In the genomic region with DNA sequence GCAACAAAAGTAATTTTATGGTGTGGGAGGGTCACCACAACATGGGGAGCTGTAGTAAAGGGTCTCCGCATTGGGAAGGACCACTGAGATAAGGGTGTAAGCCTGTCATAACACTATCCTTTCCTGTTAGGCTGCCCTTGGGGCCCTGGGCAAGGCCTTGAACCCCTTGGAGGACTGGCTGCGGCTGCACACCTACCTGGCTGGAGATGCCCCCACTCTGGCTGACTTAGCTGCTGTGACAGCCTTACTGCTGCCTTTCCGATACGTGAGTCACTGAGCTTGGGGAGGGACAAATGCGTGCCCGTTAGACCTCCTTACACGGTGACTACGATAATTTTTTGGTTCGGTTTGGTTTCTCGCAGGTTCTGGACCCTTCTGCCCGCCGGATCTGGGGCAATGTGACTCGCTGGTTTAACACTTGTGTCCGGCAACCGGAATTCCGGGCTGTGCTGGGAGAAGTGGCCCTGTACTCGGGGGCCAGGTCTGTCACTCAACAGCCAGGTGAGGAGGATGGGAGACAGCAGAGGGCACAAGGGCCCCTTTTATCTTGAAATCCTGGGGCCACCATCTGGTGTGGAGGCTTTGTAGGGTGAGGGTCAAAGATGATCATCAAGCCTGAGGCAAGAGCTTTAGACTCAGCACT, we compare ENCODE assay signal across 18 mouse cellular contexts. TPM values are rescaled to one million over a fixed set of nuclear protein-coding genes. Genes with fewer than 3 reads are reported as not detected.
DNase-seq lines count a peak whose midpoint lies in the region; ATAC-seq and TF ChIP-seq lines count a peak whose summit lies in the region.
"Had no signal": no experiment of that assay in that cellular context is flagged by ENCODE, and none has a peak within 500 bp of the region (broad histone marks: within the 10 kb centered on the region; RNA-seq: fewer than 3 reads in every experiment).

No protein-coding gene starts in this region.

- no peaks in the 10 kb centered on the region for H3K27me3 ChIP-seq in heart, embryonic 10.5 days (ENCODE audit: insufficient read depth, poor library complexity, severe bottlenecking)
- H3K27me3 ChIP-seq in heart, embryonic 11.5 days (ENCODE audit: control insufficient read depth, insufficient read depth, low read length), result no peaks in the 10 kb centered on the region
- no peaks in the 10 kb centered on the region for H3K27me3 ChIP-seq in midbrain, embryonic 10.5 days (ENCODE audit: low read depth, poor library complexity, severe bottlenecking)
- no peaks in the 10 kb centered on the region for H3K27me3 ChIP-seq in midbrain, embryonic 16.5 days (ENCODE audit: control insufficient read depth, insufficient read depth, low read depth, low read length)
- no peaks in the 10 kb centered on the region for H3K27me3 ChIP-seq in liver, embryonic 12.5 days (replicated peaks)
- H3K27me3 ChIP-seq in thymus, adult 2 months (ENCODE audit: control insufficient read depth, insufficient read depth, low read length), result no peaks in the 10 kb centered on the region
- no peaks in the 10 kb centered on the region for H3K27me3 ChIP-seq in forebrain, embryonic 11.5 days (ENCODE audit: control insufficient read depth, insufficient read depth, low read length)
- H3K27me3 ChIP-seq: embryonic facial prominence, embryonic 12.5 days; midbrain, embryonic 12.5 days had no signal

- no peak overlapping the region for H3K4me2 ChIP-seq in heart, embryonic 11.5 days
- no peak overlapping the region for H3K4me2 ChIP-seq in midbrain, embryonic 16.5 days (ENCODE audit: low read length)
- H3K4me2 ChIP-seq in liver, embryonic 12.5 days, result peak overlapping the region; percentile 99
- no peak overlapping the region for H3K4me2 ChIP-seq in forebrain, embryonic 11.5 days (ENCODE audit: low read depth, low read length, severe bottlenecking)
- H3K4me2 ChIP-seq: midbrain, embryonic 12.5 days had no signal

- no peak for ATAC-seq in heart, embryonic 11.5 days (replicated peaks; ENCODE audit: insufficient number of reproducible peaks, low FRiP score, low TSS enrichment)
- ATAC-seq in midbrain, embryonic 16.5 days, result no peak
- ATAC-seq in liver, embryonic 12.5 days, result no peak
- no peak for ATAC-seq in forebrain, embryonic 11.5 days (replicated peaks; ENCODE audit: low FRiP score)
- ATAC-seq: forebrain, embryonic 16.5 days had no signal

- no peak for TF ChIP-seq CTCF in thymus, adult 2 months (IDR thresholded peaks at IDR 0.05; ENCODE audit: borderline replicate concordance, control insufficient read depth, extremely low read depth, insufficient read depth, low read length, poor library complexity)

- no peaks in the 10 kb centered on the region for H3K9me3 ChIP-seq in heart, embryonic 10.5 days
- no peaks in the 10 kb centered on the region for H3K9me3 ChIP-seq in heart, embryonic 11.5 days (replicated peaks; ENCODE audit: control insufficient read depth, low read length)
- H3K9me3 ChIP-seq in midbrain, embryonic 10.5 days (replicated peaks), result no peaks in the 10 kb centered on the region
- no peaks in the 10 kb centered on the region for H3K9me3 ChIP-seq in midbrain, embryonic 16.5 days (replicated peaks; ENCODE audit: control insufficient read depth, low read length, poor library complexity, severe bottlenecking)
- H3K9me3 ChIP-seq in liver, embryonic 12.5 days (replicated peaks), result no peaks in the 10 kb centered on the region
- no peaks in the 10 kb centered on the region for H3K9me3 ChIP-seq in forebrain, embryonic 11.5 days (ENCODE audit: control insufficient read depth, low read length)
- H3K9me3 ChIP-seq: embryonic facial prominence, embryonic 12.5 days; hindbrain, embryonic 10.5 days; midbrain, embryonic 12.5 days had no signal

- WGBS in heart, embryonic 10.5 days, result 94% methylated on average over 17 of the region's 17 CpGs
- 90% methylated on average over 17 of the region's 17 CpGs for WGBS in heart, embryonic 11.5 days (ENCODE audit: insufficient replicate concordance)
- 96% methylated on average over 17 of the region's 17 CpGs for WGBS in midbrain, embryonic 10.5 days
- WGBS in midbrain, embryonic 16.5 days, result 96% methylated on average over 17 of the region's 17 CpGs
- 81% methylated on average over 17 of the region's 17 CpGs for WGBS in liver, embryonic 12.5 days (ENCODE audit: insufficient replicate concordance)
- 97% methylated on average over 17 of the region's 17 CpGs for WGBS in thymus, adult 2 months
- 97% methylated on average over 17 of the region's 17 CpGs for WGBS in forebrain, embryonic 11.5 days

- no peak overlapping the region for H3K27ac ChIP-seq in heart, embryonic 10.5 days
- no peak overlapping the region for H3K27ac ChIP-seq in heart, embryonic 11.5 days (ENCODE audit: low read depth, low read length)
- H3K27ac ChIP-seq in midbrain, embryonic 10.5 days (replicated peaks), result no peak overlapping the region
- no peak overlapping the region for H3K27ac ChIP-seq in midbrain, embryonic 16.5 days (ENCODE audit: low read length)
- H3K27ac ChIP-seq in liver, embryonic 12.5 days, result peak overlapping the region; percentile 61
- H3K27ac ChIP-seq in thymus, adult 2 months (ENCODE audit: control insufficient read depth, insufficient read depth, low read length), result no peak overlapping the region
- H3K27ac ChIP-seq in forebrain, embryonic 11.5 days (ENCODE audit: low read depth, low read length), result no peak overlapping the region
- H3K27ac ChIP-seq: embryonic facial prominence, embryonic 12.5 days; hindbrain, embryonic 10.5 days; macrophage; midbrain, embryonic 12.5 days had no signal

- 0 out of 2 replicates have a peak overlapping the region, but pooled peaks have one; percentile 10 for H3K4me3 ChIP-seq in heart, embryonic 10.5 days
- H3K4me3 ChIP-seq in heart, embryonic 11.5 days (ENCODE audit: low read depth, low read length), result no peak overlapping the region
- H3K4me3 ChIP-seq in midbrain, embryonic 10.5 days, result peak overlapping the region; percentile 10; the same call in 1 of the 2 replicates
- no peak overlapping the region for H3K4me3 ChIP-seq in midbrain, embryonic 16.5 days (ENCODE audit: low read depth, low read length)
- H3K4me3 ChIP-seq in liver, embryonic 12.5 days, result no peak overlapping the region
- H3K4me3 ChIP-seq in thymus, adult 2 months (ENCODE audit: control insufficient read depth, insufficient read depth, low read length), result no peak overlapping the region
- H3K4me3 ChIP-seq in forebrain, embryonic 11.5 days (ENCODE audit: low read depth, low read length), result no peak overlapping the region

- no peak overlapping the region for H3K9ac ChIP-seq in heart, embryonic 11.5 days (ENCODE audit: low read depth, low read length)
- no peak overlapping the region for H3K9ac ChIP-seq in midbrain, embryonic 16.5 days (ENCODE audit: low read depth, low read length)
- H3K9ac ChIP-seq in liver, embryonic 12.5 days, result peak overlapping the region; percentile 99; the same call in 1 of the 2 replicates
- H3K9ac ChIP-seq in forebrain, embryonic 11.5 days (ENCODE audit: low read length), result no peak overlapping the region
- H3K9ac ChIP-seq: embryonic facial prominence, embryonic 12.5 days had no signal

- peaks cover 51% of the 10 kb centered on the region for H3K36me3 ChIP-seq in heart, embryonic 10.5 days
- H3K36me3 ChIP-seq in heart, embryonic 11.5 days (ENCODE audit: control insufficient read depth, insufficient read depth, low read length), result peaks cover 26% of the 10 kb centered on the region
- H3K36me3 ChIP-seq in midbrain, embryonic 10.5 days, result peaks cover 64% of the 10 kb centered on the region
- peaks cover 28% of the 10 kb centered on the region for H3K36me3 ChIP-seq in midbrain, embryonic 16.5 days (ENCODE audit: control insufficient read depth, insufficient read depth, low read length)
- H3K36me3 ChIP-seq in liver, embryonic 12.5 days, result peaks cover 63% of the 10 kb centered on the region
- peaks cover 14% of the 10 kb centered on the region for H3K36me3 ChIP-seq in thymus, adult 2 months (ENCODE audit: control insufficient read depth, insufficient read depth, low read length)
- peaks cover 17% of the 10 kb centered on the region for H3K36me3 ChIP-seq in forebrain, embryonic 11.5 days (ENCODE audit: control insufficient read depth, insufficient read depth, low read length)

- peaks cover 39% of the 10 kb centered on the region for H3K4me1 ChIP-seq in heart, embryonic 10.5 days
- peaks cover 20% of the 10 kb centered on the region for H3K4me1 ChIP-seq in heart, embryonic 11.5 days (ENCODE audit: control insufficient read depth, insufficient read depth, low read length)
- peaks cover 47% of the 10 kb centered on the region for H3K4me1 ChIP-seq in midbrain, embryonic 10.5 days
- H3K4me1 ChIP-seq in midbrain, embryonic 16.5 days (ENCODE audit: control insufficient read depth, insufficient read depth, low read length), result peaks cover 19% of the 10 kb centered on the region
- peaks cover 42% of the 10 kb centered on the region for H3K4me1 ChIP-seq in liver, embryonic 12.5 days
- H3K4me1 ChIP-seq in thymus, adult 2 months (replicated peaks; ENCODE audit: control insufficient read depth, insufficient read depth, low read length), result peaks cover 21% of the 10 kb centered on the region
- H3K4me1 ChIP-seq in forebrain, embryonic 11.5 days (replicated peaks; ENCODE audit: control insufficient read depth, insufficient read depth, low read length), result peaks cover 17% of the 10 kb centered on the region; the same call in 1 of the 2 replicates

- no peak for TF ChIP-seq POLR2A in thymus, adult 2 months (IDR thresholded peaks at IDR 0.05; ENCODE audit: control insufficient read depth, extremely low read depth, insufficient read depth, low read length, poor library complexity)

- DNase-seq in heart, embryonic 10.5 days (ENCODE audit: low spot score), result no peak
- DNase-seq in midbrain, embryonic 10.5 days (ENCODE audit: low spot score), result no peak
- DNase-seq in thymus, adult 2 months, result no peak
- DNase-seq in forebrain, embryonic 11.5 days (ENCODE audit: low spot score), result no peak
- DNase-seq: adrenal gland, adult 2 months; cerebellum, adult 8-10 months; kidney, adult 8-10 months; kidney, postnatal 36 days; layer of hippocampus, adult 9-11 months; right cerebral cortex, postnatal 14 days had no signal

RNA-seq across cellular contexts. Expression of gene Vars, which starts 3.4 kb away (rescaled TPM):
- polyA plus RNA-seq in heart, embryonic 10.5 days (2016; fragmentation: Nextera tagmentation; extraction: Ambion mirVana), result 112 and 166 TPM in 2 replicates
- 55.7 and 59.7 TPM in 2 replicates for polyA plus RNA-seq in heart, embryonic 11.5 days (2014; fragmentation: Nextera tagmentation; extraction: Ambion mirVana)
- polyA plus RNA-seq in midbrain, embryonic 10.5 days (2016; fragmentation: Nextera tagmentation; extraction: Ambion mirVana), result 177 and 210 TPM in 2 replicates
- polyA plus RNA-seq in midbrain, embryonic 16.5 days (2015; fragmentation: Nextera tagmentation; extraction: Ambion mirVana), result 54.8 and 56.5 TPM in 2 replicates
- 208 and 211 TPM in 2 replicates for polyA plus RNA-seq in liver, embryonic 12.5 days (2016; fragmentation: Nextera tagmentation; extraction: Ambion mirVana)
- 404 and 545 TPM in 2 replicates for polyA plus RNA-seq in thymus, adult 2 months (2012; rRNA removed)
- 169 and 174 TPM in 2 replicates for polyA plus RNA-seq in forebrain, embryonic 11.5 days (2014; fragmentation: Nextera tagmentation; extraction: Ambion mirVana)

RNA-seq across cellular contexts. Expression of gene Vwa7, which starts 12.2 kb away (rescaled TPM):
- 0.26 and 0.34 TPM in 2 replicates for polyA plus RNA-seq in heart, embryonic 10.5 days (2016; fragmentation: Nextera tagmentation; extraction: Ambion mirVana)
- 0.20 and 0.27 TPM in 2 replicates for polyA plus RNA-seq in heart, embryonic 11.5 days (2014; fragmentation: Nextera tagmentation; extraction: Ambion mirVana)
- polyA plus RNA-seq in midbrain, embryonic 10.5 days (2016; fragmentation: Nextera tagmentation; extraction: Ambion mirVana), result 0.19 and 0.28 TPM in 2 replicates
- 0.16 and 0.26 TPM in 2 replicates for polyA plus RNA-seq in midbrain, embryonic 16.5 days (2015; fragmentation: Nextera tagmentation; extraction: Ambion mirVana)
- polyA plus RNA-seq in liver, embryonic 12.5 days (2016; fragmentation: Nextera tagmentation; extraction: Ambion mirVana), result 0.10 and 0.15 TPM in 2 replicates
- polyA plus RNA-seq in thymus, adult 2 months (2012; rRNA removed), result 1.1 and 1.5 TPM in 2 replicates
- polyA plus RNA-seq in forebrain, embryonic 11.5 days (2014; fragmentation: Nextera tagmentation; extraction: Ambion mirVana), result 0.15 and 0.27 TPM in 2 replicates

RNA-seq across cellular contexts. Expression of gene Lsm2, which starts 22.5 kb away (rescaled TPM):
- 197 and 247 TPM in 2 replicates for polyA plus RNA-seq in heart, embryonic 10.5 days (2016; fragmentation: Nextera tagmentation; extraction: Ambion mirVana)
- 162 and 169 TPM in 2 replicates for polyA plus RNA-seq in heart, embryonic 11.5 days (2014; fragmentation: Nextera tagmentation; extraction: Ambion mirVana)
- 307 and 337 TPM in 2 replicates for polyA plus RNA-seq in midbrain, embryonic 10.5 days (2016; fragmentation: Nextera tagmentation; extraction: Ambion mirVana)
- 97.2 and 107 TPM in 2 replicates for polyA plus RNA-seq in midbrain, embryonic 16.5 days (2015; fragmentation: Nextera tagmentation; extraction: Ambion mirVana)
- polyA plus RNA-seq in liver, embryonic 12.5 days (2016; fragmentation: Nextera tagmentation; extraction: Ambion mirVana), result 202 and 215 TPM in 2 replicates
- polyA plus RNA-seq in thymus, adult 2 months (2012; rRNA removed), result 207 and 265 TPM in 2 replicates
- polyA plus RNA-seq in forebrain, embryonic 11.5 days (2014; fragmentation: Nextera tagmentation; extraction: Ambion mirVana), result 288 and 292 TPM in 2 replicates

RNA-seq across cellular contexts. Expression of gene Sapcd1, which starts 23.6 kb away (rescaled TPM):
- 3.3 and 4.0 TPM in 2 replicates for polyA plus RNA-seq in heart, embryonic 10.5 days (2016; fragmentation: Nextera tagmentation; extraction: Ambion mirVana)
- 1.8 and 2.1 TPM in 2 replicates for polyA plus RNA-seq in heart, embryonic 11.5 days (2014; fragmentation: Nextera tagmentation; extraction: Ambion mirVana)
- 7.1 and 7.7 TPM in 2 replicates for polyA plus RNA-seq in midbrain, embryonic 10.5 days (2016; fragmentation: Nextera tagmentation; extraction: Ambion mirVana)
- 0.71 and 1.1 TPM in 2 replicates for polyA plus RNA-seq in midbrain, embryonic 16.5 days (2015; fragmentation: Nextera tagmentation; extraction: Ambion mirVana)
- polyA plus RNA-seq in liver, embryonic 12.5 days (2016; fragmentation: Nextera tagmentation; extraction: Ambion mirVana), result 2.8 and 3.4 TPM in 2 replicates
- 12.3 and 18.3 TPM in 2 replicates for polyA plus RNA-seq in thymus, adult 2 months (2012; rRNA removed)
- polyA plus RNA-seq in forebrain, embryonic 11.5 days (2014; fragmentation: Nextera tagmentation; extraction: Ambion mirVana), result 4.0 and 4.1 TPM in 2 replicates
- polyA plus RNA-seq: macrophage had no signal

RNA-seq across cellular contexts. Expression of gene Hspa1l, which starts 31.7 kb away (rescaled TPM):
- polyA plus RNA-seq in heart, embryonic 10.5 days (2016; fragmentation: Nextera tagmentation; extraction: Ambion mirVana), result 1.6 and 1.7 TPM in 2 replicates
- 1.7 and 4.0 TPM in 2 replicates for polyA plus RNA-seq in heart, embryonic 11.5 days (2014; fragmentation: Nextera tagmentation; extraction: Ambion mirVana)
- 0.71 and 0.81 TPM in 2 replicates for polyA plus RNA-seq in midbrain, embryonic 10.5 days (2016; fragmentation: Nextera tagmentation; extraction: Ambion mirVana)
- 2.0 and 2.4 TPM in 2 replicates for polyA plus RNA-seq in midbrain, embryonic 16.5 days (2015; fragmentation: Nextera tagmentation; extraction: Ambion mirVana)
- polyA plus RNA-seq in liver, embryonic 12.5 days (2016; fragmentation: Nextera tagmentation; extraction: Ambion mirVana), result 0.38 and 0.49 TPM in 2 replicates
- polyA plus RNA-seq in thymus, adult 2 months (2012; rRNA removed), result 0.06 and 0.28 TPM in 2 replicates
- 1.7 and 1.8 TPM in 2 replicates for polyA plus RNA-seq in forebrain, embryonic 11.5 days (2014; fragmentation: Nextera tagmentation; extraction: Ambion mirVana)

Comparison
In these comparisons a context has a peak if more than half of its experiments do, and no peak if none do; other contexts are left out.
1. H3K4me3 ChIP-seq: peak in heart, embryonic 10.5 days (single experiment) and midbrain, embryonic 10.5 days (single experiment); none in heart, embryonic 11.5 days (single experiment), midbrain, embryonic 16.5 days (single experiment), liver, embryonic 12.5 days (single experiment), thymus, adult 2 months (single experiment) and forebrain, embryonic 11.5 days (single experiment).